Mouse (Mus musculus) ZHBTc4 (cell line): ENCODE measurements around the gene Nexmif.

ENCODE experiments used
- DNase-seq: peaks from one replicate; pipeline ENCODE4 v3.0.0-alpha.2; 2011; ENCODE audit warnings: low read depth, low spot score

Gene Nexmif

GRCm38 (mm10) chrX:104200736-104201591 lies at the start of gene Nexmif:
TSS of gene Nexmif (minus strand) at chrX:104201185.
- DNase-seq, result peak; percentile 74

GRCm38 (mm10) chrX:104208701-104209100 lies 7.7 kb upstream of the Nexmif start:
- DNase-seq, result peak; percentile 43

GRCm38 (mm10) chrX:104201592-104202139 lies 681 bp upstream of the Nexmif start:
- no peak for DNase-seq

- DNase-seq, result no peak
Observed at GRCm38 (mm10) chrX:104200388-104200735, 623 bp downstream of the Nexmif start.

- DNase-seq, result peak; percentile 70
Observed at GRCm38 (mm10) chrX:104199611-104200387, 1.2 kb downstream of the Nexmif start.

- no peak for DNase-seq
Observed at GRCm38 (mm10) chrX:104199070-104199469, 1.9 kb downstream of the Nexmif start.

- peak; percentile 83 for DNase-seq
Observed at GRCm38 (mm10) chrX:104196561-104196960, 4.4 kb downstream of the Nexmif start.

- DNase-seq, result peak; percentile 60
Observed at GRCm38 (mm10) chrX:104179257-104179656, 21.7 kb downstream of the Nexmif start.

- DNase-seq, result no peak
Observed at GRCm38 (mm10) chrX:104150072-104150471, 50.9 kb downstream of the Nexmif start.

GRCm38 (mm10) chrX:104115266-104115665 lies 85.7 kb downstream of the Nexmif start:
- peak; percentile 63 for DNase-seq

- peak; percentile 60 for DNase-seq
Observed at GRCm38 (mm10) chrX:104114596-104114995, 86.4 kb downstream of the Nexmif start.

- DNase-seq, result no peak
Observed at GRCm38 (mm10) chrX:104054848-104055247, 146.1 kb downstream of the Nexmif start.

GRCm38 (mm10) chrX:104040276-104040675 lies 160.7 kb downstream of the Nexmif start:
- DNase-seq, result no peak

- DNase-seq, result no peak
Observed at GRCm38 (mm10) chrX:104033843-104034242, 167.1 kb downstream of the Nexmif start.

- peak; percentile 6 for DNase-seq
Observed at GRCm38 (mm10) chrX:104032756-104033155, 168.2 kb downstream of the Nexmif start.
